Mouse (Mus musculus) T-helper 17 cell (primary cell): Measurements from ENCODE around the gene Elavl3.

Experiments
- in situ Hi-C, 2 experiments: fragments of 300-600 bp; cut with MboI, MseI; formaldehyde crosslinking; loops; 1 replicate in 1 of 2; 2 replicates in 1 of 2; pipeline ENCODE4 v1.15.1; 2025; ENCODE audit warnings: high pct_unique_total_duplicates in 2 of 2

Elavl3 gene

DNA sequence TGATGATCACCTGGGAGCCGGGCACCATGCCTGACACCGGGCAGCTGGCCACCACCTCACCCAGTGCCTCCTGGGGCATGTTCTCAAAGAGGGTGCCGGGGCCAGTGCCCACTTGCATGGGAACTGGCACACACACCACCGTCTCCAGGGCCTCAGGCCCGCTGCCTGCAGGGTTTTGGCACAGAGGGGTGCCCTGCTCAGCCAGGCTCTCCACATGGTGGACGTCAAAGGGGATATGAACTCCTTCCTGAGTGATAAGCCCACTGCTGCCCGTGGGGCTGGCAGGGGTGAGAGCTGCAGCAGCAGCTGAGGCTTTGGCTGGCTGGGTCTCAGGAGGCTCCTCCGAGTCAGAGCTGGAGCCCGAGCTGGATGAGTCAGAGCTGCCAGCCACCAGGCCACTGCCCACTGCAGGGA is 6.2 kb upstream of the Elavl3 start:
- in situ Hi-C loops = no loop called here

DNA sequence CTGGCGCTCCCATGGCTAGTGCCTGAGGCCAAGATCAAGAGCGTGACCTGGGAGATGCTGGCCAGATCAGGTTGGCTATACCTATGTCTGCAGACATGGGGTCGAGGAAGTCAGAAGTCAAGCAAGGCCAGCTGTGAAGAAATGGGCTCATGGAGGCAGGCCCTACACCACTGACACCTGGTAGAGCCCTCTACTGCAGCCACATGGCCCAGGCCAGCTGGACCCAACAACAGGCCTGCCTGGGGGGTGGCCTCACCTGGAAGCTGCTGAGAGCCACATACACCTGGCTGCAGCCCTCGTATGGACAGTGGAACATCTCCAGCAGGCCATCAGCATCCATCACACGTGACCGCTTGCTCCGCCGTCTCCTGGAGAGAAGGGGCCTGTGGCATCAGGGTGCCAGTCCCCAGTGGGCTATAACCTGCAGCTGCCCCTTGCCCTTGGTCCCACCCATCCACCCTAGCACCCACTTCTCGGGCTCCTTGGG is 5.3 kb upstream of the Elavl3 start:
- in situ Hi-C loops = no loop called here

DNA sequence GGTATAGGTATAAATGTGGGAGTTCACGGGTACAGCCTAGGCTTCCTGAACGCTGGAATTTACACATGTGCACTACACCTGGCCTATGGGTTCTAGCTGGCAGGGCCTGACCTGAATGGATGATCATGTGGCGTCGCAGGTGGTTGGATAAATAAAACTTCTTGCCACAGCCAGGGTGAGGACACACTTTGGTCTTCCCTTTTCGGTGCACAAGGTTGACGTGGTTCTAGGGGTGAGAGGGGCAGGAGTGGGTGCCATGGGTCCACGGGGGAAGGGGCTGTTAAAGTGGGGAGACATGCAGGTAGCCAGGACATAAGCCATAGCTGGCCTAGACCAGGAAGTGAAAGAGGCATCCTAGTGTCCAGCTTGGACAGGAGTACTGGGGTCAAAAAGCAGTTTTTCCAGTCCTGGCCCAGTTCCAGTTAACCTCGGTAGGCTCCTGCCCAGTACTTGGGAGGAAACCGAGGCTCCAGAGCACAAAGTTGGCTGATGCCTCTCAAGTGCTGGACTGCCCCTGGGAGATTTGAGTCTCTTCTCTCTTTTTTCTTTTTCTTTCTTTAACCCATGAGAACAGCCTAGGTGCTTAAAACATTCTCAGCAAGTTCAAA is 4.6 kb upstream of the Elavl3 start:
- in situ Hi-C loops = no loop called here

DNA sequence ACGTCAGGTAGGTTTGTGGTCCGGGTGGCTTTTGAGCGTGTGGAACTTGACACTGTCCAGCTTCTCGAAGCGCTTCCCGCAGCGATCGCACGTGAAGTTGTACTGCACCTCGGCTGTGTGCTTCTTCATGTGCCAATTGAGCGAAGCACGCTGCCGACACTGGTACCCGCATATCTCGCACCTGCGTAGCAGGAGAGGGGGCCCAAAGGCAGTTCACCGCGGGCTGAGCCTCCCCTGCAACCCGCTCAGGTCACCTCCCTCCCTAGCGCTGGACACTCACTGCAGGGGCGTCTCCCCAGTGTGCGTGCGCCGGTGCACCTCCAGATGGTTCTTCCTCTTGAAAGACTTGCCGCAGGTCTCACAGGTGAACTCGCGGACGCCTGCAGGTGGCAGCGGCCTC is 3.9 kb upstream of the Elavl3 start:
- in situ Hi-C loops = no loop called here

DNA sequence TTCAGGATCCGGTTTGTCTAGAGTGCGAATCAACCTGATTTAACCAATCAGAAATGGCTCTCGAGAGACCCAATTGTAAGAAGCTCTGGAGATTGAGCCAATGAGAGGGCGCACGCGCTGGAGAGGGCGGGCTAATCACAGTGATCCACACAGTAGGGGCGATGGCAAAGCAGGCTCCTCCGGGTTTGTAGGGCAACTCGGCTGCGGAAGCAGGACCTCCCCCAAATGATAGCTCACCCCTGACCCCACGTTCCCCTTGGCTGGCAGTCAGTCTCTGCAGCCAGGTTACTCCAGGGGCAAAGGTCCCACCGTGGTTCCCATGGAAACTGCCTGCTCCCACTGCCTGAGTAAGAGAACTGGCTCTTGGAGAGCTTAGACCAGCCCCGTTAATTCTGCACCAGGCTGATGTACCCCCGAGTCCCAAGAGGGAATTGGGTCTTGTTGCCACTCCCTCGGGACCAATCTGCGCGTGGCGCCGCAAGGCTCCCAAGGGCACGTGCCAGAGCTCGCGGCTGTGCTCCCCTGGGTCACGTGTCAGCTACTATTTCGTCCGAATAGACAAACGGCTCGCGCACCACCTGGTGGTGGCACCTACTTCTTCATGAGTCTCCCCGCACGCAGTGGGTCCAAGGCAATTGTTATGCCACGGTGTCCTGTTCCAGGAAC is 2.7 kb upstream of the Elavl3 start:
- in situ Hi-C loops = no loop called here

DNA sequence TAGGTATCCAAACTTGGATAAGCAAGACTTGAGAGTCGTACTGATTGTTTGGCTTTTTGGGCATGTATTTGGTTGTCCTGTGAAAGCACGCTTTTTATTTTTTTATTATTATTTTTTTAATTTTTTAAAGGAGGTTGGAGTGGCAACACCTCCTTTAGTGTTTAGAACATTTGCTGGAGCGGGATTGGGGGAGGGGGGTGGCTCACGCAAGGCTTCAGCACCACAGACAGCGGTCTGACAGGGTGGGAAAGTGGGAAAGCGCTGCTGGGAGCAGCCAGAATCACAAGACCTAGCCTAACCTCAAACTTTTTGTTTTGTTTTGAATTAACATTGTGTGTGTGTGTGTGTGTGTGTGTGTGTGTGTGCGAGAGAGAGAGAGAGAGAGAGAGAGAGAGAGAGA is 1.8 kb upstream of the Elavl3 start:
- in situ Hi-C loops = no loop called here

DNA sequence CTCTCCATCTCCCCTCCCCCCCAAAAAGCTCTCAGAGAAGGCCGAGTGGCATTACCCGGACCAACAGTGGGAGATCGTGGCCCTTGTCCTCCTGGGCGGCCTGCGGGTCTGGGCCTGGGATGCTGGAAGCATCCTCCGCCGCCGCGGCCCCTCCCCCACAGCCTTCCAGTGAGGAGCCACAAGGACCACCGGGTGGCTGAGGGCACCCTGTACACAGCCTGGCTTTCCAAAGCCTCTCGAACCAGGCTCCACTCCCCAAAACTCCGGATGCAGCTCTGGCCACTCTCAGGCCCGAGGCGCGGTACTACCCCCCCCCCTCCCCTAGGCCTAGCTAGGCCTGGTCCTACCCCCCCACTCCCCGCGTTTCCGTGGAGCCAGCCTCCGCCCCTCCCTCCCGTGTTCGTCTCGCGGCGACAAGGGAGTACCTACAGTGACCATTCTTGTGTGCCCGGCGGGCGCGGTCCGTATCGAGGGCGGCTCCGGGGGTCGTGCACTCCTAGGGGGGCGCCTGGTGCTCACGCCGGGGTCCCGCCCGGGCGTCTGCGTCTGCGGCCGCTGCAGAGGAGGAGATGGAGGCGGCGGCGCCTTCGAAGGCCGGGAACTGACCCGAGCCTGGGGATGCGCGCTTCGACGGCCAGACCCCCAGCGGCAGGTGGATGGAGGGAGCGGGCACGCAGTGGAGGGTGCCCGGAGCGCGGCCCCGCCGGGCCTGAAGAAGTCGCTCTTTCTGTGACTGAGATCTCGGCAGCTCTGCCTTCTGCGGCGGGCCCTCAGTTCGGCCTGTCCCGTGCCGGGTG is 464 bp downstream of the Elavl3 start:
- in situ Hi-C loops = no loop called here

DNA sequence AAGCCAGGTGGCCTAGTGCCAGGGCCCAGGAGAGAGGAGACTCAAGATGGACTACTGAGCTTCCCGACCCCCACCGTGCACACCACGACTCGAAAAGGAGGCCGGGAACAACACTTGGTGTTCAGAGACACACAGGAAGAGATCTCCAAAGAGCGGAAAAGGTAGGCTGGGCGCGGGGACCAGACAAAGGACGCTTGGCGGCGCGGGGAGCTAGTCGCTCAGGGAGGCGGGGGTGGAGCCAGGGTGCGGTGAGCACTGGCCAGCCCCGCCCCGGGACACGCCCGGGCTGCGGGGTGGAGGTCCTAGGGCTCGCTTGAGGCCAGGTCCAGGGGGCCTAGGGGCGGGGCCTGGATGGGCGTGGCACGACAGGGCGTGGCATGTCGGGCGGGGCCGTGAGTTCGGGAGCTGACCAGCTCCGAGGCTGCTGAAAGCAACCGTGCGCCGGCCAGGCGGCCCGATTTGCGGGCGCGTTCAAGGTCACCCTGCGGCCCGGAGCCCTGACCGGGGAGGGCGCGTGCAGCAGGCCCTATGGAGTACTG is 1.4 kb downstream of the Elavl3 start:
- in situ Hi-C loops = no loop called here

DNA sequence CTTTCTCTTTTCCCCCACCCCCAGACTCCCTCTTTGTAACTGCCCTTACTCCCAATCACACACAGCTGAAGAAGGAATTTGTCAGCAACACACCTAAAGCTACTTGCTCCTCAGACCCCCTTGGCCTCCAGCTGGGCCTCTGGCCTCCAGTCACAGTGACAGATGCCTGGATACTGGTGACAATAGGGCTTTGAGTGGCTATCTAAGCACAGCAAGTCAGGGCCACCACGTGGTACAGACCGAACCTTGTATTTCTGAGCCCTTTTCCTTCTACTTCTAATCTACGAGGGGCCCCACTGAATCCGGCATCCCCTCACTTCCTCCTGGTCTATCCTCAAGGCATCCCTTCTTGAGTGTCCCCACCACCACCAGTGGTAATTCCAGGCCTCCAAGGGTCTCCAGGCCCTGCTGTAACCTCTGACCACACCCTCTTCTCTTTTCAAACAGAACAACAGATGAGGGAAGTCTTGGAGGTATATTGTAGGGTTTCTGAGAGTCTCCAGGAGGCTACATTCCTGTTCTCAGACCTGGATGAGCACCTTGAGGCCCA is 2.0 kb downstream of the Elavl3 start:
- in situ Hi-C loops = no loop called here

DNA sequence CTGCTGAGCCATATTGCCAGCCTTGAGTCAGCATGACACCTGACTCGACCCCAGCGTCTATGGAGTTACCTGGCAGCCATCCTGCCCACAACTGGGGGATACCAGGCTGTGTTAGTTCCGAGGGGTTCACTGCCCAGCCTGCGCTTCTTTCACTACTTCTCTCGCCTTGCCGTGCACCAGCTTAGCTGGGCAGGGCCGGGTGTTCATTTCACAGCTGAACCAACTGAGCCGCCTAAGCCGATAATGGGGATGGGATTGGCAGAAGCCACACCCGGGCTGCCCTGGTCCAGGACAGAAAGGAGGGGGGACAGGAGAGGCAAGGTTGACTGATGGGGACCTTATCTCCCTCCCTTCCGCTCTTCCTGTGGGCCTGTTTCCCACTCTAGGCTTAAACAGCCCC is 2.5 kb downstream of the Elavl3 start:
- in situ Hi-C loops = no loop called here

DNA sequence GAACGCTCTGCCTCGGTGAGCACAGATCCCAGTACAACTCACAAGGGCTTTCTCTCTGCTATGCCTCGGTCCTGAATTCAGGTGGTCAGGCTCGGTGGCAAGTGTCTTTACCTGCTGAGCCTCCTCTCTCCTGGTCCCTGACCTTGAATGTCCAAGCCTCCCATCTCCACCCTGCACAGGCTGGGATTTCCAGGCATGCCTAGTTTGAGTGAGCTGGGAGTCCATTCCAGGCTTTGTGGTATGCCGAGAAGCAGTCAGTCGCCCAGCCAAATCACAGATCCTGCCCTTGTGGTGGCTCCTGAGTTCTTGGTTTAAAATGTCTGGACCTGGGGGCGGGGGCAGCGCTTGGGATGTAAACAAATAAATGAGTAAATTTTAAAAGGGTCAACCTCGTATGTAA is 4.5 kb downstream of the Elavl3 start:
- in situ Hi-C loops = no loop called here

DNA sequence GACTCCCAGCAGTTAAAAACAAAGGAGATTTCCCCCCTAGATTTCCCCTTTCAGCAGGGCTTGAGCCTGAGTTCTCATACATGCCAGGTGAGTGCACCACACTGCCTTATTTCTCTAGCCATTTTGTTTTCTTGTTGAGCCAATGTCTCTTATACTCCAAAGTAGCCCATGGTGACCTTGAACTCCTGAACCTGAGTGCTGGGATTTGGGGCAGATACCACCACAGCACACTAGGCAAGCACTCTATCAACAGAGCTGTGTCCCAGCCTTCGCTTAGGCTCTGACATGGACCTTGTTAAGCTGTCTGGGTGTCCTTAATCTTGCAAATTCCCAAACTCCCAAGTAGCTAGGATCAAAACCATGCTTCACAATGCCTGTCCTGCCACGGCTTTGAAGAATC is 10.0 kb downstream of the Elavl3 start:
- in situ Hi-C loops = no loop called here

DNA sequence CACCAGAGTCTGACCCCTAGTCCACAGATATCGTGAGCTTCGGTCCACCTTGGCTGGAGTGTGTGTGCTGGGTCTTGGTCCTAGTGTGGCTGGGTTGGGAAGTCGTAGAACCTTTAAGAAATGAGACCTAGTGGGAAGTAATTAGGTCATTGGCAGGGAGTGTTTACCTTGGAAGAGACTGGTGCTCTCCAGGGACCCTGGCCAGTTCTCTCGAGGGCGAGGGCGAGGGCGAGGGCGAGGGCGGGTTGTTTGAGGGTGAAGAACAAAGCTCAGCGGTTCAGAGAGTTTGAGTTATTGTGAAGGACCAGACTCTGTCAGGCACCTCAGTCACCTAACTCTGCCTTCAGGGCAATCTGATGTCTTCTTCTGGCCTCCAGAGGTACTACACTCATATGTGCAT is 14.0 kb downstream of the Elavl3 start:
- in situ Hi-C loops = no loop called here

DNA sequence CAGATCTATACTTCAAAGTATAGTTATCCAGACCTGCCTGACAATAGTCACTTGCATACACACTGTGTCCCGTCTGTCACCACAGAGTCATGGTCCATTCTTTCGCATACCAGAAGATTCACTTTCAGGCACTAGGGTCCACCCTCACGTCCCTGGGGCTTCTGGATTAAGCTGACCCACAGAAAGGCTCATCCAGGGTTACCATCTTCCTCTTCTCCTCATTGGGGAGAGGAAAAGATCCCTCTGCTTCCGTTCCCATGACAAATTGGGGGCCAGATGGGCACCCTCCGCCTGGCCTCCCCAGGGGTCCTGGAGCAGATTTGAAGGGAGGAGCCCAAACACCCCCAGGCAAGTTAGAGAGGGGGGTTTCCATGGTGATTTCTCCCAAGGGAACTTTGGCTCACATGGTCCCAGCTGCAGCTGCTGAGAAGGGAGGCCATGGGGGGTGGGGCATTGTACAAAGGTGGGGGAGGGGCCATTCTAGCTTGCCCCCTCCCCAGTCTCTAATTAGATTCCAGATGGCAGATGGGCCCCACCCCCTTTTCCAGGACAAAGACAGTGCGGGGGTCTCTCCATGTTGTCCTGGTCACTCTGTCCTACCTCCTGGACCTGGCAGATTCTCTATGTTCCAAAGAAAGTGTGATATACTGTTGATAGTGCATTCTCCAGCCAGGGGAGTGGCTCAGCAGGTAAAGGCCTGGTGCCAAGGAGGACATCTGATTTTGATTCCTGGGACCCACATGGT is 16.4 kb downstream of the Elavl3 start:
- in situ Hi-C loops = no loop called here

DNA sequence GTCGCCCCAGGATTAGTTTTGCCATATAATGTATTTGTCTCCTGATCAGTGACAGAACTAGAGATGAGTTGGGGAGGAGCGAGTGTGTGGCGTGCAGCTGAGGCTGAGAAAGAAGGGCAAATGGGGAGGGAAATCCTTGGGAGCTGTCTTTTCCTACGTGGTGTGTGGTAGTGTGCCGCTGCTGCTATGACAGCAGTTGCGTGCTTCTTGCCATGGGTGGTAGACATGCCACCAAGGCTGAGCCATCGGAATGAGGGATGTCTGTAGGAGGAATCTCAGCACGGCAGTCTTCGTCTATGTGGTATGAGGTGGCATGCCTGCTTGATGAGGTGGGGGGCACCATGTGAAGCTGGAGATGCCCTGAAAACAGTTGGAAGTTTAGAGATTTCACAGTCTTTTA is 21.4 kb downstream of the Elavl3 start:
- in situ Hi-C loops = no loop called here

DNA sequence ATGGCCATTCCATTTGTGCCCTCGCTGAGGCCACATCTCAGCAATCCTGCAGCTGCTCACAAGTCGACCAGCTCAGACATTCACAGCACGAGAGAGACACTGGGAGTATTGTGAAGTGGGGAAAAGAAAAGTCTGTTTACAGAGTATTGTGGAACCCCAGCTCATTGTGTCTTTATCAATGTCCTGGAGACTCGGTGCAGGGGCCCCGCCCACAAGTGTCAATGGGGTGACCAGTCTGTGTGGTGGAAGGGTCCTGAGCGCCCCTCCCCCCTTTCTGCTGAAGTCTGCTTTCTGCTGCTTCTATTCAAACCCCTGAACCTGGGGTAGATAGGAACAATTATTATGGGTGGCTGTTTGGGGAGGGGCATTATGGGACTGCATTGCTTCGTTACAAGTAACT is 23.4 kb downstream of the Elavl3 start:
- in situ Hi-C loops = no loop called here

DNA sequence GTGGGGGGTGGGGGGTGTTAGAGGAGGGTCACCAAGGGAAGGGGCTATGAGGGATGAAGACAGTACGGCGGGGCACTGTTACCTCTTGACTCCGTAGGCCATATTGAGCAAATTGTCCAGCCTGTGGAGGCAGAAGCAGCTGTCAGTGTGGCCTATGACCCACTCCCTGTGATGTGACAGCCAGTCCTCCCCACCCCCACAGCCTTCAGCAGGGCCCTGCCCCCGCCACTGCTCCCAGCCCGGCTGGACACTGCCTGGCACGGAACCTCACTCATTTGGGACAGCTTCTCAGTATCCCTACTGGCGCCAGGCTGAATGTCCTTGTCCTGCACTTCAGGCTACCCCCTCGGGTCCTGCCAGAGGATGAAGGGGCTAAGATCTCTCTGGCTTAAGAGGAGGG is 27.2 kb downstream of the Elavl3 start:
- in situ Hi-C loops = no loop called here

DNA sequence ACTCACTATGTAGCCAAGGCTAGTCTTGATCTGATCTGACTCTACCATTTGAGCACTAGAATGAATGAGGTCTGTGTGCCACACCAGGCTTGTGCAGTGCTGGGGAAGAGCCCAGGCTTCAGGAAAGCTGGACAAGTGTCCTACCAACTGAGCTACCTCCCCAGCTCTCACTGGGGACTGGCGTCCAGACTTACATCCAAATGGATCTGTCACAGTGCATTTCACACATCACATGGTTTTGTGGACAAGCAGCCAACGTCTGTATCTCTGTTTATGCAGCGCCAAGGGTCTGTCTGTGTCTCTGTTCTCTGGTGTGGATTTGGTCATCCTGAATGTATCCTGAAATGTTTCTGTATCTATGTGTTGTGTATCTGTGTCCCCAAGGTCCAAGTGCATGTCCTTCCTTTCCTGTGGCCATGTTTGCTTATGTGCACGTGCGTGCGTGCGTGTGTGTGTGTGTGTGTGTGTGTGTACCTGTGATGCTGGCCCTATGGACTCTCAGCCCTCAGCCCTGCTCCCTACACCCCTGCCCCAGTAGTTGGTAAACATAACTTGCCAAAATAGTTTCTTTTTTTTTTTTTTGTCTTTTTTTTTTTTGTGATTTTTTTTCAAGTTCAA is 34.5 kb downstream of the Elavl3 start:
- in situ Hi-C loops = no loop called here

DNA sequence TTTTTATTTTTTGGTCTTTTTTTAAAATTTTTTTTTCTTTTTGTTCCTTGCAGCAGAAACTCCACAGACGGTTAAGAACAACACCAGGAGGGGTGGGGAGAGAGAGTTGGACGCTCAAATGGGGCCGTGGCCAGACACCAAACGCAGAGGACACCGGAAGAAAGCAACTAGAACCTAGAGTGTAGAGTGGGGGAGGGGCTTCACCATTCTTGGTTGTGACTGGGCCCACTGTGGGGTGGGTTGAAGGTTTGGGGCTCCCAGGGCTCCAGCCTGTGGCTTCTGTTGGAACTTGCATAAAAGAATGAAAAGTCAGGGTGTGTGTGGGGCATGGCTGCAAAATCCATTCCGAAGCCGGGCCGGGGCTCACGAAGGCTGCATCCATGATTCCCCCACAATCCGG is 35.6 kb downstream of the Elavl3 start:
- in situ Hi-C loops = no loop called here

DNA sequence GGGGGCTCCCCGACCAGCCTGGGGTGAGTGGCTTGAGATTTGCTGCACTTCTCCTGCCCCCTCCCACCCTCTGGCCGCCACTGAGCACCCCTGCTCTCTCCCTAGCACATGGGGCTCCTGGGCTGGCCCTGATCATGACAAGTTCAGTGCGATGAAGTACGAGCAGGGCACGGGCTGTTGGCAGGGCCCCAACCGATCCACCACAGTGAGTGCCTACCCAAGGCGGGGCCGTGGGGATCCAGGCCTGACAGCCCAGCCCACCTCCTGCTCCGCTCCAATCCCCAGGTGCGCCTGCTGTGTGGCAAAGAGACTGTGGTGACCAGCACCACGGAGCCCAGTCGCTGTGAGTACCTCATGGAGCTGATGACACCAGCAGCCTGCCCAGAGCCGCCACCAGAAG is 39.1 kb downstream of the Elavl3 start:
- in situ Hi-C loops = no loop called here

DNA sequence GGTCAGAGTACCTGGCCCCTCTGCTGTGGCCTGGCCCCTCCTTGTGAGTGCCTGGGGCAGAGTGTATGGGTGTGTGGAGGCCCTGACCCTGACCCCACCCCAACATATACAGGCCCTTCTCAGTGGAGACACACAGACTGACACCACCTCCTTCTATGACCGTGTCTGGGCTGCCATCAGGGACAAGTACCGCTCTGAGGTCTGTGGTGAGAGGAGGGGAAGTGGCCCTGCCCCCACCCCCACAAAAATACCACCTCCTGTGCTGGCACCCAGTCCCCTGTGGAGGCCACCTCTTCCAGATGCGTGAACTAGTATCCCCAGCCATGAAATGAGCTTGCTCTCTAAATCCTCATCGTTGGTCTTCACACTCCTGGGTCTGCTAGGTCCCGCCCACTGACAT is 40.8 kb downstream of the Elavl3 start:
- in situ Hi-C loops = no loop called here
